Mouse (Mus musculus) forebrain, embryonic 10.5 days (tissue): ENCODE data around the gene Ceacam10. TPM values are rescaled to one million over a fixed set of nuclear protein-coding genes. Genes with fewer than 3 reads are reported as not detected.

Experiments used
- DNase-seq: peaks from one replicate; pipeline ENCODE4 v3.0.0-alpha.2; 2017; ENCODE audit warnings: low spot score; ENCODE audit errors: extremely low spot score
- H3K27ac ChIP-seq: fragments of 300-500 bp; sonication (generic); 2 replicates; pipeline ENCODE4 v1.5.1; 2016; ENCODE audit warnings: mild to moderate bottlenecking
- H3K27me3 ChIP-seq: fragments of 300-500 bp; sonication (generic); 2 replicates; pipeline ENCODE4 v1.6.1; 2016; ENCODE audit warnings: mild to moderate bottlenecking; ENCODE audit not compliant: poor library complexity, severe bottlenecking
- H3K36me3 ChIP-seq: fragments of 300-500 bp; sonication (generic); replicated peaks from 2 replicates; pipeline ENCODE4 v1.6.1; 2016; ENCODE audit warnings: mild to moderate bottlenecking, moderate library complexity
- H3K4me1 ChIP-seq: fragments of 300-500 bp; sonication (generic); 2 replicates; pipeline ENCODE4 v1.6.1; 2016
- H3K4me3 ChIP-seq: fragments of 300-500 bp; sonication (generic); 2 replicates; pipeline ENCODE4 v1.5.1; 2016; ENCODE audit warnings: mild to moderate bottlenecking, moderate library complexity
- H3K9me3 ChIP-seq: fragments of 300-500 bp; sonication (generic); 2 replicates; pipeline ENCODE4 v1.6.1; 2016; ENCODE audit warnings: mild to moderate bottlenecking, moderate library complexity
- WGBS: fragments of 180-500 bp; shearing (Covaris S2); methylation state at CpG from one replicate; pipeline ENCODE4 v1.1.7; 2016; 5-methylcytosine and 5-hydroxymethylcytosine counted together
- polyA plus RNA-seq: library from polyadenylated mRNA; unstranded; fragments of >200 nt; fragmentation: Nextera tagmentation; extraction: Ambion mirVana; gene quantifications from 2 replicates; pipeline ENCODE4 v1.2.1, GENCODE M21; 2016

Gene Ceacam10
- polyA plus RNA-seq, 1 experiment from 2014 or later: not detected

DNA sequence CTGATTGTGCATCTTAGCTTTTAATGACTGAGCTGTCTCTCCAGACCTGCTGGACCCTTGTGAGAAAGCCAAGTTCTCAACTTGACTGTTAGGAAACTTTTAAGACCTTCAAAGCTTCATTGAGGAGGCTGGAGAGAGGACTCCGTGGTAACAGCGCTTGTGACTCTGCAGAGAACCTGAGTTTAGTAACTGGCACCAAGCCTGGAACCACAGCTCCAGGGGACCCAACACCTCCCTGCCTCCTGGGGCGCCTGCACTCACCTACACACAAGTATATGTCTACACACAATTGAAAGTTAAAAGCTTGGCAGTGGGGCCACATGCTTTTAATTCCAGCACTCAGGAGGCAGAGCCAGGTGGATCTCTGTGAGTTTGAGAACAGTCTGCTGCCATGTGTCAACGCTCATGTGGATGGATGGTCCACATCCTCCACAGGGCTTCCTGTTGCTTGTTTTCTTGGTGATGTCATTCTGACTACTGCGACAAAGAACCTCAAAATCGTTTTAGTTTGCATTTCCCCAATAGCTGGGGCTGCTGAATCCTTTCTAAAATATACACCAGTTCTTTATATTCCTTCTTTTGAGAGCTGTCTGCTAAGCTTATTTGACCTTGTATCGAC, 25.3 kb downstream of the Ceacam10 start:
- no peaks in the 10 kb centered on the region for H3K36me3 ChIP-seq
- no peak overlapping the region for H3K27ac ChIP-seq
- no peaks in the 10 kb centered on the region for H3K27me3 ChIP-seq
- no peak overlapping the region for H3K4me3 ChIP-seq
- DNase-seq: no peak
- 82% methylated on average over 7 of the region's 7 CpGs for whole genome bisulfite sequencing
- no peaks in the 10 kb centered on the region for H3K4me1 ChIP-seq
- H3K9me3 ChIP-seq: peaks cover 3% of the 10 kb centered on the region; the same call in 1 of the 2 replicates

DNA sequence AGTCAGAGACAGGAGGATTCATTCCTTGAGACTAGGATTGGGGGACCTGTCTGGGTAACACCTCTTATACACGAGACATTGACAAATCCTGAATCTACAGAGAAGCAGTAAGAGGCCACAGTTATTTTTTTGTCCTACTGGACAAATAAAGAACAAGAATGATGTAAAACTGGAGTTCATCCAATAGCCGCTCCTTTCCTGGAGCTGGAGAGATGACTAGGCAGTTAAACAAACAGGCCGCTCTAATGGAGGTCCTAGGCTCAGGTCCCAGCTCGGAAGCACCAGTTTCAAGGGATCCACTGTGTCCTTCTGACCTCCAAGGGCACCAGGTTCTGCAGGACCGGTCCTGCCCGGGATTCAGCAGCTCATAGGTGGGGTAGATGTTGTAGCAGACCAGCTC, 27.8 kb downstream of the Ceacam10 start:
- WGBS: 80% methylated on average over 6 of the region's 6 CpGs
- Histone ChIP-seq H3K36me3 (no peaks in the 10 kb centered on the region), H3K27me3 (no peaks in the 10 kb centered on the region), H3K9me3 (no peaks in the 10 kb centered on the region), H3K4me1 (peaks cover 9% of the 10 kb centered on the region), H3K27ac (no peak overlapping the region), H3K4me3 (no peak overlapping the region)
- DNase-seq: no peak

DNA sequence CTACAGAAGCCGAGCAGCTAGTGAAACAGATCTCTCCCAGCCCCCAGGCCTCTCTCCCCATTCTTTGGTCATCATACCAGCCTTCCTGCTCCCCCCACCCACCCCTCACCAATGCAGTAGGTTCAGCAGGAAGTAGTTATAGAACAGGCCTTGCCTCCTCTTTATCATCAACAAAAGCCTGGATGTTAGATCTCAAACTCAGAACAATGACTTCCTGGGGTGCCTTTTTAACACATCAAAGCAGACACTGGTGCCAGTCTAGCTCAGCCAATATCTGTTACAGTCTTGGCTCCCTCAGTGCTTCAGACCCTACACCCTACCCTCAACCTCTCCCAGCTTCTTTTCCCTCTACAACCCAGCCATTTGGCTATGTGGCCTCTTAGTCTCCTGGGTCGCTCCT, 32.0 kb downstream of the Ceacam10 start:
- Histone ChIP-seq H3K9me3 (no peaks in the 10 kb centered on the region), H3K36me3 (no peaks in the 10 kb centered on the region), H3K27me3 (no peaks in the 10 kb centered on the region), H3K4me3 (no peak overlapping the region), H3K4me1 (peaks cover 9% of the 10 kb centered on the region), H3K27ac (no peak overlapping the region)
- DNase-seq: no peak
- WGBS: 51% methylated on average over 2 of the region's 2 CpGs

DNA sequence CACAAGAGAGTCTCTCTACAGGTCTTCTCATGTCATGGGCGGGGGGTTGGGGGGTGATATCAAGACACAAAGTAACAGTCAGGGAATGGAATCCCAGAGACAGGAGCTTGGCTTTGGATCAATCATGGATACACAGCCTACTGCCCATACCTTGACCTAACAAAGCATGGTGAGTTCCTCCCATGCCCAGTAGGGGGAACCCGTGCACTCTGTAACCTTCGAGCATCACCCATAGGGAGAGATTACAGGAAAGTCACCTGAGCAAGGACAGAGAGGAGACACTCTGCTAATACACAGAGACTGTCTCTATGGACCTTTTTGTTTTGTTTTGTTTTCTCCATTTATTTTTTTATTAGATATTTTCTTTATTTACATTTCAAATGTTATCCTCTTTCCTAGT, 40.5 kb downstream of the Ceacam10 start:
- 3% methylated on average over 3 of the region's 3 CpGs for WGBS
- no peak overlapping the region for H3K4me3 ChIP-seq
- DNase-seq: peak; percentile 60
- H3K27ac ChIP-seq: no peak overlapping the region
- H3K27me3 ChIP-seq: no peaks in the 10 kb centered on the region
- no peaks in the 10 kb centered on the region for H3K9me3 ChIP-seq
- H3K4me1 ChIP-seq: no peaks in the 10 kb centered on the region
- no peaks in the 10 kb centered on the region for H3K36me3 ChIP-seq

DNA sequence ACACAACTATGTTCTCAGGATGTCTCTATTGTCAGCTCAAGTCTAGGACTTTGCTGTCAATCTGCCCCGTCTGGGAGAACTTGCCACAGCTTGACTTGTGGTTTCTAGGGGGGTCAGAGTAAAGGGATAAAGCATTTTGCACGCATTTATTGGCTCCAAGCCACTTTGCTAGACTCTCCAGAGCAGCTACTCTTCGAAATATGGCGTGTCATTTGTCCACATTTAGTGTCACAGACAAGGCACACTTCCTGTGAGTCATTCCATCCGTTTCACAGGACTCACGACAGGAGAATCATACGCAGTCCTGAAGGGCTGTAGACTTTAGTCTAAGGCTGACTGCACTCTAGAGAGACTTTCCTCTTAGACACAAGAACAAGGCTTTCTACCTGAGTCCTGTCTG, 47.4 kb downstream of the Ceacam10 start:
- WGBS: 81% methylated on average over 7 of the region's 7 CpGs

DNA sequence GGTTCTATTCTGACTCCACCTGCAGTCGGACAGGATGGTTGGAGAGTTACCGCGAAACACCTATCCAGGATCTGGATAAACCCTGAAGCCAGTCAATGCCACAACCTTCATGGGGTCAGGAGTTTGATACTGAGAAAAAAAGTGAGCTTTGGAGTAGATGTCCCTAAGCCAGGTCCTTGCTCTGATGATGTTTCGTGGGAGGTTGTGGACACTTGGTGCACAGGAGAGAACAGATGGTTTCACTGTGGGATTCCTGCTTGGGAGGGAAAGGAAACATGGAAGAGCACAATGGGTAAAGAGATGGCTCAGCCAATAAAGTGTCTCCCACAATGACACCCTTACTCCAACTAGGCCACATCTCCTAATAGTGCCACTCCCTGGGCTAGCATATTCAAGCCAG, 50.2 kb downstream of the Ceacam10 start:
- Histone ChIP-seq H3K27me3 (no peaks in the 10 kb centered on the region), H3K36me3 (no peaks in the 10 kb centered on the region), H3K4me3 (no peak overlapping the region), H3K9me3 (no peaks in the 10 kb centered on the region), H3K27ac (no peak overlapping the region), H3K4me1 (no peaks in the 10 kb centered on the region)
- 94% methylated on average over 4 of the region's 4 CpGs for WGBS
- no peak for DNase-seq

More for the DNA sequence above, 47.4 kb downstream of the Ceacam10 start:
- Histone ChIP-seq H3K36me3 (no peaks in the 10 kb centered on the region), H3K4me1 (no peaks in the 10 kb centered on the region), H3K4me3 (no peak overlapping the region), H3K27ac (no peak overlapping the region), H3K9me3 (no peaks in the 10 kb centered on the region), H3K27me3 (no peaks in the 10 kb centered on the region)
- DNase-seq: no peak

Other genes starting within 250 kb of the Ceacam10 start
- gene Irgq, start 246.5 kb upstream of the Ceacam10 start, polyA plus RNA-seq: 6.9 and 7.3 TPM in 2 replicates
- not detected in 2 replicates for gene Pinlyp, start 231.1 kb upstream of the Ceacam10 start, polyA plus RNA-seq
- 174 and 177 TPM in 2 replicates for gene Xrcc1, start 230.9 kb upstream of the Ceacam10 start, polyA plus RNA-seq
- gene Ethe1, start 189.7 kb upstream of the Ceacam10 start, polyA plus RNA-seq: 24.4 and 26.6 TPM in 2 replicates
- 1.4 TPM in 2 replicates for gene Zfp575, start 189.6 kb upstream of the Ceacam10 start, polyA plus RNA-seq
- not detected in 2 replicates for gene Phldb3, start 166.4 kb upstream of the Ceacam10 start, polyA plus RNA-seq
- 0.36 and 0.88 TPM in 2 replicates for gene Lypd3, start 140.7 kb upstream of the Ceacam10 start, polyA plus RNA-seq
- not detected in 2 replicates for gene Tex101, start 100.5 kb upstream of the Ceacam10 start, polyA plus RNA-seq
- gene BC049730, start 68.0 kb upstream of the Ceacam10 start, polyA plus RNA-seq: not detected in 2 replicates
- gene Gm4763, start 50.3 kb upstream of the Ceacam10 start, polyA plus RNA-seq: not detected in 2 replicates
- gene Cd177, start 16.9 kb upstream of the Ceacam10 start, polyA plus RNA-seq: 0.07 TPM in 1 of 2 replicates, not detected in the other
- gene Gm9844, start 85.0 kb downstream of the Ceacam10 start, polyA plus RNA-seq: 12.7 and 12.8 TPM in 2 replicates
- gene Lypd4, start 92.7 kb downstream of the Ceacam10 start, polyA plus RNA-seq: not detected in 2 replicates
- not detected in 2 replicates for gene Dmrtc2, start 92.9 kb downstream of the Ceacam10 start, polyA plus RNA-seq
- gene Rps19, start 107.2 kb downstream of the Ceacam10 start, polyA plus RNA-seq: 2,087 and 2,135 TPM in 2 replicates
- gene Cd79a, start 120.2 kb downstream of the Ceacam10 start, polyA plus RNA-seq: 0.25 and 0.55 TPM in 2 replicates
- 58.2 and 59.2 TPM in 2 replicates for gene Arhgef1, start 125.7 kb downstream of the Ceacam10 start, polyA plus RNA-seq
- not detected in 2 replicates for gene Gm4881, start 167.3 kb downstream of the Ceacam10 start, polyA plus RNA-seq
- 73.1 and 73.7 TPM in 2 replicates for gene Rabac1, start 195.5 kb downstream of the Ceacam10 start, polyA plus RNA-seq
- 6.8 and 9.1 TPM in 2 replicates for gene Atp1a3, start 228.8 kb downstream of the Ceacam10 start, polyA plus RNA-seq